In genomic region chr4:115812326-115812725, GRCm38 (mm10) we compare ENCODE assay signal across 25 mouse cellular contexts. TPM values are rescaled to one million over a fixed set of nuclear protein-coding genes. Genes with fewer than 3 reads are reported as not detected.
DNase-seq lines count a peak whose midpoint lies in the region; ATAC-seq and TF ChIP-seq lines count a peak whose summit lies in the region.
"Had no signal": no experiment of that assay in that cellular context is flagged by ENCODE, and none has a peak within 500 bp of the region (broad histone marks: within the 10 kb centered on the region; RNA-seq: fewer than 3 reads in every experiment).

No protein-coding gene starts in this region.

- no peak for TF ChIP-seq CTCF in liver, postnatal 0 days (IDR thresholded peaks at IDR 0.05; ENCODE audit: low read depth)

- no peak overlapping the region for H3K9ac ChIP-seq in liver, postnatal 0 days (replicated peaks)

- H3K4me3 ChIP-seq in liver, postnatal 0 days (ENCODE audit: low read depth, low read length) = no peak overlapping the region

- H3K27ac ChIP-seq in liver, postnatal 0 days (ENCODE audit: low read depth) = no peak overlapping the region

- H3K4me2 ChIP-seq in liver, postnatal 0 days (ENCODE audit: low read depth, low read length) = no peak overlapping the region

- 74% methylated on average over 4 of the region's 4 CpGs for WGBS in liver, postnatal 0 days (ENCODE audit: insufficient replicate concordance)

- H3K9me3 ChIP-seq in liver, postnatal 0 days (ENCODE audit: low read length) = no peaks in the 10 kb centered on the region
- H3K9me3 ChIP-seq: G1E had no signal

- no peak for ATAC-seq in liver, postnatal 0 days
- ATAC-seq: activated CD4-positive, CD25-positive, alpha-beta regulatory T cell, adult 4 months; CD4-positive, CD25-positive, alpha-beta regulatory T cell, adult 4 months; Patski had no signal

- no peak for TF ChIP-seq EP300 in liver, postnatal 0 days (IDR thresholded peaks at IDR 0.05; ENCODE audit: low read depth)

- no peaks in the 10 kb centered on the region for H3K27me3 ChIP-seq in liver, postnatal 0 days (ENCODE audit: insufficient read depth, low read length)
- H3K27me3 ChIP-seq: CH12.LX, Patski had no signal

- peaks cover 3% of the 10 kb centered on the region; the same call in 1 of the 2 replicates for H3K36me3 ChIP-seq in liver, postnatal 0 days (replicated peaks; ENCODE audit: insufficient read depth, low read length)

- no peaks in the 10 kb centered on the region for H3K4me1 ChIP-seq in liver, postnatal 0 days (ENCODE audit: insufficient read depth)

- DNase-seq in ES-CJ7 (ENCODE audit: low read depth, low spot score) = peak; percentile 55
- DNase-seq in R1 (ENCODE audit: low read depth, low spot score) = peak; percentile 82
- peak; percentile 29 for DNase-seq in ZHBTc4 (ENCODE audit: low read depth, low spot score)
- no peak for DNase-seq in liver, postnatal 0 days
- DNase-seq in right cerebral cortex, postnatal 14 days = no peak
- DNase-seq in kidney, postnatal 36 days = no peak
- DNase-seq: adrenal gland, adult 2 months; adrenal gland, adult 8-10 months; adrenal gland, postnatal 10 days; adrenal gland, postnatal 14 days; adrenal gland, postnatal 25 days; adrenal gland, postnatal 36 days; B cell, adult 2 months; cerebellum, adult 11 months; cerebellum, adult 11-12 months; cerebellum, adult 18-20 months; cerebellum, adult 2 months; cerebellum, adult 8-10 months; cerebellum, adult 9-10 months had no signal

RNA-seq across cellular contexts. Expression of gene Mob3c, which starts 15.6 kb away (rescaled TPM):
- 7.3 and 10.0 TPM in 2 replicates for polyA plus RNA-seq in liver, postnatal 0 days (2015; fragmentation: Nextera tagmentation; extraction: Ambion mirVana)

RNA-seq across cellular contexts. Expression of gene Mknk1, which starts 26.7 kb away (rescaled TPM):
- 31.6 and 37.0 TPM in 2 replicates for polyA plus RNA-seq in liver, postnatal 0 days (2015; fragmentation: Nextera tagmentation; extraction: Ambion mirVana)

RNA-seq across cellular contexts. Expression of gene Atpaf1, which starts 27.7 kb away (rescaled TPM):
- polyA plus RNA-seq in liver, postnatal 0 days (2015; fragmentation: Nextera tagmentation; extraction: Ambion mirVana) = 14.5 and 15.2 TPM in 2 replicates

RNA-seq across cellular contexts. Expression of gene Tex38, which starts 31.5 kb away (rescaled TPM):
- polyA plus RNA-seq in liver, postnatal 0 days (2015; fragmentation: Nextera tagmentation; extraction: Ambion mirVana) = 0.14 and 0.22 TPM in 2 replicates
- polyA plus RNA-seq: C2C12, G1E had no signal

Comparison
In these comparisons a context has a peak if more than half of its experiments do, and no peak if none do; other contexts are left out.
1. DNase-seq: peak in ES-CJ7 (single experiment), R1 (single experiment) and ZHBTc4 (single experiment); none in liver, postnatal 0 days (single experiment), right cerebral cortex, postnatal 14 days (single experiment) and kidney, postnatal 36 days (0 of 2).